Mouse (Mus musculus): ENCODE measurements at regions not wholly inside any gene's neighbourhood (a gene's known extent, or its start where the extent isn't known, plus 50 kb on each side); places are given as distances from the start of the nearest gene placed in this dataset.
"Not testable (repeated sequence)": the region's sequence is repeated elsewhere in the genome, so short reads cannot be mapped to it uniquely, and the experiment has no call there.

GRCm38 (mm10) chr4:23148097-23148849 lies 660.1 kb upstream of the Pou3f2 start:
- 70% methylated on average over 3 of the region's 3 CpGs for WGBS

GRCm38 (mm10) chr4:23133386-23133785 lies 645.2 kb upstream of the Pou3f2 start:
- H3K27me3 ChIP-seq: no peaks in the 10 kb centered on the region
- ATAC-seq (ENCODE audit: low read depth): no peak
- no peak overlapping the region for H3K27ac ChIP-seq (replicated peaks)
- no peak overlapping the region for H3K9ac ChIP-seq
- no peaks in the 10 kb centered on the region for H3K36me3 ChIP-seq
- no peaks in the 10 kb centered on the region for H3K4me1 ChIP-seq (replicated peaks)
- H3K9me3 ChIP-seq: no peaks in the 10 kb centered on the region
- H3K4me2 ChIP-seq: no peak overlapping the region
- H3K4me3 ChIP-seq: no peak overlapping the region
- 21% methylated on average over 2 of the region's 2 CpGs for WGBS

More at GRCm38 (mm10) chr4:23148097-23148849, 660.1 kb upstream of the Pou3f2 start:
- H3K27me3 ChIP-seq: no peaks in the 10 kb centered on the region
- no peaks in the 10 kb centered on the region for H3K9me3 ChIP-seq
- H3K4me3 ChIP-seq: no peak overlapping the region
- no peak overlapping the region for H3K4me2 ChIP-seq
- H3K4me1 ChIP-seq (replicated peaks): no peaks in the 10 kb centered on the region
- ATAC-seq (ENCODE audit: low read depth): no peak
- no peak overlapping the region for H3K27ac ChIP-seq (replicated peaks)
- no peaks in the 10 kb centered on the region for H3K36me3 ChIP-seq
- H3K9ac ChIP-seq: no peak overlapping the region

GRCm38 (mm10) chr4:23101452-23101851 lies 613.3 kb upstream of the Pou3f2 start:
- not testable (repeated sequence) for H3K4me2 ChIP-seq; H3K4me1 ChIP-seq (replicated peaks); H3K36me3 ChIP-seq; H3K4me3 ChIP-seq; H3K9ac ChIP-seq; H3K27ac ChIP-seq (replicated peaks); ATAC-seq (ENCODE audit: low read depth); H3K27me3 ChIP-seq; H3K9me3 ChIP-seq
- 91% methylated on average over 2 of the region's 2 CpGs for WGBS

GRCm38 (mm10) chr4:23079521-23079920 lies 591.4 kb upstream of the Pou3f2 start:
- Histone ChIP-seq H3K27me3 (no peaks in the 10 kb centered on the region), H3K4me2 (no peak overlapping the region), H3K9me3 (no peaks in the 10 kb centered on the region), H3K4me1 (replicated peaks) (no peaks in the 10 kb centered on the region), H3K4me3 (no peak overlapping the region), H3K27ac (replicated peaks) (no peak overlapping the region), H3K9ac (no peak overlapping the region), H3K36me3 (no peaks in the 10 kb centered on the region)
- WGBS: 88% methylated on average over 5 of the region's 5 CpGs
- no peak for ATAC-seq (ENCODE audit: low read depth)

GRCm38 (mm10) chr4:23077603-23078002 lies 589.4 kb upstream of the Pou3f2 start:
- ATAC-seq (ENCODE audit: low read depth): no peak
- H3K4me2 ChIP-seq: no peak overlapping the region
- H3K27me3 ChIP-seq: no peaks in the 10 kb centered on the region
- H3K4me3 ChIP-seq: no peak overlapping the region
- WGBS: 79% methylated on average over 2 of the region's 2 CpGs
- no peaks in the 10 kb centered on the region for H3K4me1 ChIP-seq (replicated peaks)
- no peaks in the 10 kb centered on the region for H3K36me3 ChIP-seq
- H3K9ac ChIP-seq: no peak overlapping the region
- H3K27ac ChIP-seq (replicated peaks): no peak overlapping the region
- no peaks in the 10 kb centered on the region for H3K9me3 ChIP-seq

DNA sequence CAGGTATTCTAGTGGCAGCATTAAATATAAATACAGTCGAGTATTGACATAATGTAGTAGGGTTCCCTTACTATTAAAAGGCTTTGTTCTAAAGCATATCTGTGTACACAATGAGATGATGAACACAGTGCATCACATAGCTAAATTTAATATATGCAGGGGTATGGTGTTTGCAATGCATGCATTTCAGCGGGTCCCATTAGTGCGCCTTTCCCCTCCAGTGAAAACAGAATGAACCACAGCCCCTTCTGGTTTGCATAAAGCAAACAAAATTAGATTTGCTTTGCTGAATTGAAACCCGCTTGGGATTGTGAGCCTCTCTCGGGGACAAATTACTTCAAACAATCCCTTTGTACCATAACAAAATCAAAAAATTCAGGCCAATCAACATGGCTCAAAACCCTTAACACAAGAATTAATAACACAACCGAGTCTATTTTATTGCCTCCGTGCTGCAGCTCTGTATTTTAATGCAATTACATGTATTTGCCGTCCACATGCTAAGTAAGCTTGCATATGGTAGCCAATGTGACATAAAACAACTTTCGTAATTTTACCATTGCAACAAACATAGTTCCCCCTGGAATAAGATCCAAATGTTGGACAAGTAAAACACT lies 562.6 kb upstream of the Pou3f2 start:
- no peaks in the 10 kb centered on the region for H3K36me3 ChIP-seq
- peak overlapping the region; percentile 24; the same call in 1 of the 2 replicates for H3K4me2 ChIP-seq
- no peak overlapping the region for H3K4me3 ChIP-seq
- peak; percentile 75 for ATAC-seq (ENCODE audit: low read depth)
- H3K27ac ChIP-seq (replicated peaks): no peak overlapping the region; the same call in 1 of the 2 replicates
- H3K27me3 ChIP-seq: no peaks in the 10 kb centered on the region
- H3K9me3 ChIP-seq: no peaks in the 10 kb centered on the region
- WGBS: 52% methylated on average over 9 of the region's 9 CpGs
- H3K4me1 ChIP-seq (replicated peaks): 0 out of 2 replicates have a peak, but pooled peaks cover 5% of the 10 kb centered on the region
- no peak overlapping the region for H3K9ac ChIP-seq

- ATAC-seq (ENCODE audit: low read depth): no peak
- 73% methylated on average over 6 of the region's 6 CpGs for WGBS
- H3K9ac ChIP-seq: no peak overlapping the region
- no peak overlapping the region for H3K4me2 ChIP-seq
- H3K9me3 ChIP-seq: no peaks in the 10 kb centered on the region
- H3K27me3 ChIP-seq: no peaks in the 10 kb centered on the region
- no peaks in the 10 kb centered on the region for H3K36me3 ChIP-seq
- H3K27ac ChIP-seq (replicated peaks): no peak overlapping the region
- no peak overlapping the region for H3K4me3 ChIP-seq
- H3K4me1 ChIP-seq (replicated peaks): no peaks in the 10 kb centered on the region; the same call in 1 of the 2 replicates
Measured at GRCm38 (mm10) chr4:23037784-23038183, 549.6 kb upstream of the Pou3f2 start.

- Histone ChIP-seq H3K36me3 (no peaks in the 10 kb centered on the region), H3K27me3 (no peaks in the 10 kb centered on the region), H3K4me1 (replicated peaks) (no peaks in the 10 kb centered on the region), H3K27ac (replicated peaks) (no peak overlapping the region), H3K4me3 (no peak overlapping the region), H3K4me2 (no peak overlapping the region), H3K9ac (no peak overlapping the region), H3K9me3 (no peaks in the 10 kb centered on the region)
- ATAC-seq (ENCODE audit: low read depth): no peak
- 84% methylated on average over 2 of the region's 2 CpGs for WGBS
Measured at GRCm38 (mm10) chr4:23031271-23031670, 543.1 kb upstream of the Pou3f2 start.

GRCm38 (mm10) chr4:23022177-23022576 lies 534.0 kb upstream of the Pou3f2 start:
- Histone ChIP-seq H3K36me3 (no peaks in the 10 kb centered on the region), H3K9ac (no peak overlapping the region), H3K4me2 (no peak overlapping the region), H3K4me1 (replicated peaks) (no peaks in the 10 kb centered on the region), H3K27ac (replicated peaks) (no peak overlapping the region), H3K27me3 (no peaks in the 10 kb centered on the region), H3K4me3 (no peak overlapping the region), H3K9me3 (no peaks in the 10 kb centered on the region)
- no peak; the same call in 1 of the 2 replicates for ATAC-seq (ENCODE audit: low read depth)
- WGBS: 59% methylated on average over 2 of the region's 2 CpGs

DNA sequence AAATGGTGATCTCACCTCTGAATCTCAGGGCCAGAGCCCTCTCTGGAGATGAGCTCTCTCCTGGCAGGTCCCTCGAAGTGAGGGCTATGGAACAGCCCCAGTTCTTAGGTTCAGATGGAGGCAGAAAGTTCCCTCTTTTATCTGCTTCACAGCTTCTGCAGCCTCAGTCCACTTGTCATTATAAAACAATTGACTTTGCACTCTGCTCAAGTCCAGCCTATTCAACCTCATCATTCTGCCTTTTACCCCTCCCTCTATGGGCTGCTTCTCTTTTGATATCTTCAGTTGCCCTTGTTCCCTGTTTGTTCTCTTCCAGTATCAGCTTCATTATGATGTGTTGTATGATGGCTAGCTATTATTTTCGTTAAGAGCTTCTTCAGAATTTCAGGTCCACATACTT lies 522.2 kb upstream of the Pou3f2 start:
- Histone ChIP-seq H3K4me2 (no peak overlapping the region), H3K27me3 (no peaks in the 10 kb centered on the region), H3K27ac (replicated peaks) (no peak overlapping the region), H3K9me3 (no peaks in the 10 kb centered on the region), H3K9ac (no peak overlapping the region), H3K4me1 (replicated peaks) (no peaks in the 10 kb centered on the region), H3K36me3 (no peaks in the 10 kb centered on the region), H3K4me3 (no peak overlapping the region)
- 80% methylated on average over 2 of the region's 2 CpGs for WGBS
- no peak for ATAC-seq (ENCODE audit: low read depth)

DNA sequence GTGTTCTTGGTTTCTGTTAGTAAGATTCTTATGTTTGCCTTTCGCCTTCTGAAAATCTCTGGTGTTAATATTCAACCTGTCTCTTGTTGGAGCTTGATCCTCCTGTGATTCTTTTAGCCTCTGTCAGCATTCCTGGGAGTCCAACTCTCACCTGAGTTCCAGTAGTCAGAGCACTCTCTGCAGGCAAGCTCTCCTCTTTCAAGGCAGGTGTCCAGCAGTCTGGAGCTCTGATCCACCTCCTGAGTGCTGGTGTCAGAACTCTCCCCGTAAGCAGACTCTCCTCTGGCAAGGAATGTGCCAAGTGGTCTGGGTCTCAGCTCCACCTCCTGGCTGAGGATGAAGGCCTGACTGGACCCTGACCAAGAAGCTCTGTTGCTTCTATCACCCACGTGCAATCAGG lies 521.0 kb upstream of the Pou3f2 start:
- H3K36me3 ChIP-seq; H3K27me3 ChIP-seq; ATAC-seq (ENCODE audit: low read depth); H3K4me1 ChIP-seq (replicated peaks); H3K9me3 ChIP-seq; H3K4me3 ChIP-seq; H3K9ac ChIP-seq; H3K27ac ChIP-seq (replicated peaks); H3K4me2 ChIP-seq: not testable (repeated sequence)
- WGBS: 90% methylated on average over 3 of the region's 3 CpGs

DNA sequence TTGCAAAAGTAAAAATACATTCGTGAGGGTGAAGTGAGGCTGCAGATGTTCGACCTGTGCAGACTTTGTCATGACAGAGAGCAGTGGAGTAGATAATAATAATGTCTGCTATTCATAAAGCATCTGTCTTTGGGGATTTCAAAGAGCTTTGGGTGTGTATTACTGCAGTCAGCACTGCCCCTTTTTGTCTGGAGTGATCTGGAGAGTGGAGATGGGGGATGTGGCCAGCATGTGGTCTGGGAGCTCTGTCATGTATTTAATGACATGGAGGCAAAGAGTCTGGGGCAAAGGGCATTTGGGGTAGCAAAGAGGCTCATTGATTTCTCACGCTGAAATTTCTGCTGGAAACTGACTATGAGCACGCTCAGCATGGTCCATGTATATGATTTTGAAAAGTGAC lies 510.8 kb upstream of the Pou3f2 start:
- Histone ChIP-seq H3K4me2 (no peak overlapping the region), H3K4me3 (no peak overlapping the region), H3K27ac (replicated peaks) (no peak overlapping the region), H3K9me3 (no peaks in the 10 kb centered on the region), H3K36me3 (no peaks in the 10 kb centered on the region), H3K9ac (no peak overlapping the region), H3K4me1 (replicated peaks) (peaks cover 20% of the 10 kb centered on the region), H3K27me3 (no peaks in the 10 kb centered on the region)
- 21% methylated on average over 4 of the region's 4 CpGs for WGBS
- no peak for ATAC-seq (ENCODE audit: low read depth)

All from neural tube, embryonic 13.5 days (tissue).